Mouse (Mus musculus): ENCODE results near the gene Sypl2. TPM values are rescaled to one million over a fixed set of nuclear protein-coding genes. Genes with fewer than 3 reads are reported as not detected.

Sypl2 gene
- polyA plus RNA-seq (2012; rRNA removed) = 2.0 and 2.8 TPM in 2 replicates

DNA sequence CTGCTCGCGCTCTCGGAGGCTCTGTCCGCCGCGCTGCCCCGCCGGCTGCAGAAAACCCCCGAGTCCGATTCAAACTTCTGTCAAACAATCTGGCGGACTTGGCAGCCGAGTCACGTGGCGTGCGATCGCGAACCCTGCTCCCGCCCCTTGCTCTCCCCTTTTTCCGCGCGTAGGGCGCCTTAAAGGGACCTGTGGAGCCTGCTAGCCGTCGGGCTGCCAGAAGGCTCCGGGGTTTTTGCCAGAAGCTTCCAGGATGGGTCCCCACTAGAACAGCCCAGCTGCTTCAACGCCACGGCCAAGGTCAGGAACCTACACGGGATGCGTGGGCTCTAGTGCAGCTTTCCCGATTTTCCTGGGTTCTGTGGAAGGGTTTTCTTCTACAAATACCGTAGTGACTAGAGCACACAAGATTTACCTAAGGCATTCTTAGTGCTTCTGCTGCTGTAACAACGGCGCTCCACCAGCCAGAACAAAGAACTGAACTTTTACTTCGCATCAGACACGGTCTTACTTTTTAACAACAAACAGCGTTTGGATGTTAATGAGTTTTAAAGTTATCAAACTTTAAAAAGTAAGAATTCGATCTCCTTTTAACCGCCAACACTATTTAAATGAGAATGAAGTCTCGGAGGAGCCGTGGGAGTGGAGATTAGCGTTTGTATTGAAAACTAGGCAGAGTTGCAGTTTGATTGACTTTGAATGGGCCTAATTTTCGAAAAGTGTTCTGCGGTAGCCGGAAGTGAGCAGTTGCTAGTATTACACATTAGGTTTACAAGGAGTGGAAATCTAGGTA lies at the start of gene Sypl2:
Gene Sypl2, minus strand, starts transcription at position 91 of the 793 bp plus-strand sequence.

DNA sequence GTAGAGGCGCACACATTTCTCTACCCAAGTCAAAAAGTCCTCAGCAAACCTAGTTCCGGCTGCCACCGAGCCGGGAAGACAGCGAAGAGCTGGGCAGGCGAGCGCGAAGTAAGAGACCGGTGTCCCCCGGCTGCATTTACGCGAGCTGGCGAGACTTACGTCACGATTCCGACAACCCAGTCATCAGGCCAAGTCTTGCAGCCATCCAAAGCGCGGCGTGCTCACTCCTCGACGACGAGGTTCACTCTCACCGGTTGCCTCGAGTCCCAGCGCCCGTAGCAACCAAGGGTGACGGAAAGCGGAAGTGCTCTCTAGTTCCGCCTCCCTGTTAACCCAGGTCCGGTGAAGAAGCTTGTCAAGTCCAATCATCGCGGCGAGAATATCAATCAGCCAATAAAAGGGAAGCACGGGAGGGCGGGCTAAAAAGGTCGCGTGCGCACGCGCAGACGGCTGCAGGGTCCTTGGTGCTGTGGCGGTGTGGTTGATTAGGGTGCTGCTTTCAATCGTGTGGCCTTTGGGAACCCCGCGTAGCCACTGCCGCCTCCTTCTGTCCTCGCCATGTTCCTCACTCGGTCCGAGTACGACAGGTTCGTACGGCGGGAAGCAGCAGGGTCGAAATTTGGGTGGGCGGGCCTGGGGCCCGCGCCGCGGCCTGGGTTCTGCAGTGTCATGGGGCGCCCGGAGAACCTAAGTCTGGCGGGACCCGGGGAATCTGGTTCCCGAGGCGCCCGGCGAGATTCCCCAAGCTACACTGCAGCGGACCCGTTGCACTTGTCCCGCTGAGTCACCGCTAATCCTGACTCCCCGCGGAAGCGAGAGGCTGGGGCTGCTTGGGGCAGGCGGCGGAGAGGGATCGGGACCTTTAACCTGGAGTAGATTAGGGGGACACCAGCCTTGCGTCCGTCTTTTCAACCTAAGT lies 30.5 kb upstream of the Sypl2 start, which contains the start of gene Psma5:
Gene Psma5, plus strand, starts transcription at position 208 of the 919 bp plus-strand sequence.

DNA sequence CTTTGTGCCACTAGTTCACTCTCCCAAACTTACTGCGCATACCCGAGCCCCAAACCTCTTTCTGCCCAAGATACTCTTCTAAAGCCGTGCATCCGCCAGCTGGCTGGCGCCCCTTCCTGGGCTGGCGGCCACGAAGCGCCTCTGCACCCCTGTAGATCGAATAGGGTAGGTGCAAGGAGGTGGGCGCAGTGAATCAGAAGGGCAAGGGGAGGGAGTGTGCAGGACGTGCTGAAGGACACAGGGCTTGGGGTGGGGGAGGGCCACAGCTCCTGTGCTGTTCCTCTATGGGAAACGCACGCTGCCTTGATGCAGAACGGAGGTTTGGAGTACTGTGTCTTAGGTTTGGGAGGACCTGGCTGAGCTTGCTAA lies 15.7 kb downstream of the Sypl2 start, which contains the start of gene Atxn7l2:
Gene Atxn7l2, minus strand, starts transcription at position 164 of the 369 bp plus-strand sequence.

DNA sequence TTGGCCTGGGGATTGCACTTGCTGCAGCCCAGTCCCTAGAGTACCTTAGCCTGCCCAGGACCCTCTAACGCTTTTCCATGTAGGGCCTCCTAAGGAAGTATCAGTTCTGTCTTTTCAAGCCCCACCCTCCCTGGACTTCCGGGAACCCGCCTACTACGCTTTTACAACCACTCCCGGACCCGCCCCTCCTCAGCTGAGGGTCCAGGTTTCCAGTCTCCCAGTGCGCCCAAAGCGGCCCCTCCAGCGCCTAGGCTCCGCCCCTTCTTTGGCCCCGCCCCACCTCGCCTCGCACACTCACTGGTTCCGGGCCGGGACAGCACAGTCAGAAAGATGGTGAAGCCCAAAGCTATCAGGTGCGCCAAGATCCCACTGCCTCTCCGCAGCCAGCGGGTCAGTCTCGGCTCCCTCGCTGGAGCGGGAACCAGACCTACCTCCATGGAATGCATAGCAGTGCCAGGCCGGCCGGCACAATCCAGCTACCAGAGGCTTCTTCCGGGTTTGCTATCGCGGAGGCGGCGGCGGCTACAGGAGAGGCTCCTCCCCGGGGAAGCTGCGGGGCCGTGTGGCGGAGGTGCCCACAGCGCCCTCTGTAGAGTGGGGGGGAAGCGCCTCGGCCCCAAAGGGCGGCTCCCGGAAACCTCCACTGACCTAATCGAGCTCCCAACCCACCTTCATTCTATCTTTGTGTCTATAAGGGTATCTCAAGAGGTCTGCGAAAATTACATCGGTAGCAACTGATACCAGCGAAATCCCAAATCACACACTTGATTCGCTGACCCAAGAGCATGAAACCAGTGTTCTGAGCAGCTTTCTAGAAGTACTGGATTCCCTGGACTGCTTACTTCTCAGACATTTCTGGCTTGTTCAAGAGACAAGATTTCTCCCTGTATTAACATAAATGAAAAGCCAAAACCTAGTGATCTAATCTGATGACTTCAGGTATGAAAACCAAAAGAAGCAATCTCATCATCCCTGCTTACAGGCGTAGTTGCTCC lies 25.8 kb downstream of the Sypl2 start, which contains the start of gene Cyb561d1:
Gene Cyb561d1, minus strand, starts transcription at position 884 of the 995 bp plus-strand sequence.

DNA sequence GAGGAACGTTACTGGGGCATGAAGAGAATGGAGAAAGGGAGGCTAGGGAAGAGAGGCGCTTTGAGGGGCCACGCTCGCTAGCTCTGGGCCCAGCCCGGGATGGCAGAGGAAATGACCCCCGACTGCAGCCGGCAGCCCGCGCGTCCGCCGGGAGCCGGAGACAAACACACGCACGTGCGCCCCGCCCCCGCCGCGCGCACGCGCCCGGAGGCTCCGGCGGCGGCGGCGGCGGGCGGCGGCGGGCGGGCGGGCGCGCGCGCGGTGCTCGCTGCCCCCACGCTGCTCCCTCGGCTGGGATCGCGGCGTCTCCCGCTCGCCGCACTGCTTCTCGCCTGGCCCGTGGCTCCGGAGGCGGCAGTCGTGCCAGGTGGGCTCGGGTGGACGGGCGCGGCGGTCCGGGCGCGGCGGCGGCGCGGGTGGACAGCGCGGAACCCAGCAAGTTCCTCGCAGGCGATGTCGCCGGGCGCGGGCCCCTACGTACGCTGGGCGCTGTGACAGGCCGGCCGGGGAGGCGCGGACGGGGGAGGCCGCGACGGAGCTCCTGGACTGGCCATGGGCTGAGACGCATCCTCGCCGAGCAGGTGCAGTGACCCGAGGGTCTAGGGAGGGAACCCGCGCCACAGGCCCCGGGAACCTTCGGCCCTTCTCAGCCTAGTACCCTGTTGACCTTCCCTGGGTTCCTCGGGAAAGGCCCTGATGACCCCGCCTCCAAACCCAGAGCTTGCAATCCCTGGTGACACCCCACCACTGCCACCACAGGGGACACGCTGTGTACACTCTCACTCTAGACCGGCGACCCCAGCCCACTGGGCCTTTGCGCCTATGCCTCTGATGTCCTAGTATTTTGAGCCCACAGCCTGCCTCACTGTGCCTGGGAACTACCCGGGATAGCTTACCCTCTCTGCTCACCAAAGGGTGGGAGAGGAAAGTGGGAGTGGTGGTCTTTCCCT lies 40.1 kb downstream of the Sypl2 start, which contains the start of gene Amigo1:
Gene Amigo1, plus strand, starts transcription at position 238 of the 950 bp plus-strand sequence.

Other genes with a start within 250 kb of the Sypl2 start
- gene Gstm2, start 240.2 kb downstream of the Sypl2 start, polyA plus RNA-seq (2012; rRNA removed) = 7.4 and 14.7 TPM in 2 replicates
- 30.5 and 36.0 TPM in 2 replicates for gene Gstm1, start 208.7 kb downstream of the Sypl2 start, polyA plus RNA-seq (2012; rRNA removed)
- 12.5 and 13.8 TPM in 2 replicates for gene Gstm4, start 181.8 kb downstream of the Sypl2 start, polyA plus RNA-seq (2012; rRNA removed)
- 99.0 and 107 TPM in 2 replicates for gene Ampd2, start 140.0 kb downstream of the Sypl2 start, polyA plus RNA-seq (2012; rRNA removed)
- gene Gnat2, start 133.9 kb downstream of the Sypl2 start, polyA plus RNA-seq (2012; rRNA removed) = 0.11 and 0.16 TPM in 2 replicates
- 82.3 and 87.1 TPM in 2 replicates for gene Gnai3, start 80.5 kb downstream of the Sypl2 start, polyA plus RNA-seq (2012; rRNA removed)
- 1.7 and 2.5 TPM in 2 replicates for gene Gpr61, start 71.8 kb downstream of the Sypl2 start, polyA plus RNA-seq (2012; rRNA removed)
- gene Amigo1, start 40.3 kb downstream of the Sypl2 start, polyA plus RNA-seq (2012; rRNA removed) = 16.0 and 16.7 TPM in 2 replicates
- 8.1 and 8.7 TPM in 2 replicates for gene Cyb561d1, start 25.4 kb downstream of the Sypl2 start, polyA plus RNA-seq (2012; rRNA removed)
- 51.1 and 56.0 TPM in 2 replicates for gene Atxn7l2, start 15.7 kb downstream of the Sypl2 start, polyA plus RNA-seq (2012; rRNA removed)
- 156 and 157 TPM in 2 replicates for gene Psma5, start 30.3 kb upstream of the Sypl2 start, polyA plus RNA-seq (2012; rRNA removed)
- 58.6 and 69.6 TPM in 2 replicates for gene Sort1, start 57.4 kb upstream of the Sypl2 start, polyA plus RNA-seq (2012; rRNA removed)
- gene Mybphl, start 138.3 kb upstream of the Sypl2 start, polyA plus RNA-seq (2012; rRNA removed) = 0.07 and 0.09 TPM in 2 replicates
- 48.8 and 69.0 TPM in 2 replicates for gene Psrc1, start 157.2 kb upstream of the Sypl2 start, polyA plus RNA-seq (2012; rRNA removed)
- 66.1 and 72.8 TPM in 2 replicates for gene Celsr2, start 188.9 kb upstream of the Sypl2 start, polyA plus RNA-seq (2012; rRNA removed)
- 193 and 227 TPM in 2 replicates for gene Sars, start 218.6 kb upstream of the Sypl2 start, polyA plus RNA-seq (2012; rRNA removed)

Data from central nervous system, embryonic 14 days (tissue).